Mouse (Mus musculus) spleen, postnatal 4 days (tissue): Measurements from ENCODE around the gene Gm20831.
"Not testable (repeated sequence)": the region's sequence is repeated elsewhere in the genome, so short reads cannot be mapped to it uniquely, and the experiment has no call there.

Source experiments
- DNase-seq, 2 experiments: peaks; one replicate each; pipeline ENCODE4 v3.0.0; 2022; ENCODE audit warnings: low spot score in 2 of 2

Gene Gm20831

DNA sequence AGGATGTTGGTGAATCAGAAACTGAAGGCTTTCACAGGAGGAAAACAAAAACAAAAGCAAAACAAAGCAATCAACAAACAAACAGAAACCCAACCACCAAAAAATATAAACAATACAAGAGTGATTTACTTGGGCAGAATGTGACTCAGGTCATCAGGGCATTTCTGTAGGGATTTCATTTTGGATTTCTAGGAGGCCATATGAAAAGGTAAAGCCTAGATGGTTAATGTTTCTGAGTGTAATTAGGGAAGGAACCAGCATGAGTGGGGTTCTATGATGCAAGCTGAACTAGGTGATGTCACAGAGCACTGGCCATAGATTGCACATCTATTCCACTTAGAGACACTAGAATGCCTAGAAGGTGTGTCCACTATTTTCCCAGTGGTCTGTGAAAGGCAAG, at the start of gene Gm20831, which contains the start of gene Gm20772:
Gene Gm20831, plus strand, starts transcription at position 301 of the 400 bp plus-strand sequence.
Gene Gm20772, plus strand, starts transcription at position 301 of the 400 bp plus-strand sequence.
- not testable (repeated sequence) for DNase-seq

- DNase-seq: not testable (repeated sequence)
Observed at GRCm38 (mm10) chrY:17846166-17846565, 28.4 kb upstream of the Gm20831 start, which contains the start of gene Gm21904. Gene Gm21904, minus strand, starts transcription at chrY:17846266.

DNA sequence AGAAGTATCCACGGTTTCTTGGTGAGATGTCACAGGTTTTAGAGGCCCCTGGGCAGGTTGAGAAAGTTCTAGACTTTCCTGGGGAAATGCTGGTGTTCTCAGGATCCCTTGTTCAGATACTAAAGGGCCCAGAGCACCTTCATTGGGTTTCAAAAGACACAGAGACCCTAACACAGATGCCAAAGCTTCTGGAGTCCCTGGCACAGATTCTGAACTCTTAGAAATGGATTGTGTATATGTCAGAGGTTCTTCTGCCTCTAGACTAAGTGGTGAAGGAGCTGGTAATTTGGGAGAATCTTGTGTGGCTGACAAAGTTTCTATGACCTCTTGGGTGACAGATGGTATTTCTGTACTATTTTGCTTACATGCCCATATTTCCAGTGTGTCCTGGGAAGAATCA, 62.7 kb downstream of the Gm20831 start, which contains the start of gene Srsy:
Gene Srsy, minus strand, starts transcription at position 101 of the 400 bp plus-strand sequence.
- not testable (repeated sequence) for DNase-seq
